ENCODE assay signal across 8 mouse cellular contexts in genomic region chr7:16310521-16311452, GRCm38 (mm10). TPM values are rescaled to one million over a fixed set of nuclear protein-coding genes. Genes with fewer than 3 reads are reported as not detected.
DNase-seq lines count a peak whose midpoint lies in the region; ATAC-seq and TF ChIP-seq lines count a peak whose summit lies in the region.

No protein-coding gene starts in this region.

- no peak for TF ChIP-seq CTCF in embryonic fibroblast, embryonic 13.5 days (IDR thresholded peaks at IDR 0.05; ENCODE audit: borderline replicate concordance, insufficient read depth, low read length)

- H3K9ac ChIP-seq in hindbrain, embryonic 13.5 days: peak overlapping the region; percentile 92

- H3K4me1 ChIP-seq in embryonic fibroblast, embryonic 13.5 days (ENCODE audit: control insufficient read depth, insufficient read depth, low read length): peaks cover 13% of the 10 kb centered on the region
- peaks cover 59% of the 10 kb centered on the region for H3K4me1 ChIP-seq in hindbrain, embryonic 13.5 days (replicated peaks)

- H3K4me3 ChIP-seq in embryonic fibroblast, embryonic 13.5 days (ENCODE audit: insufficient read depth, low read length): peak overlapping the region; percentile 74
- H3K4me3 ChIP-seq in hindbrain, embryonic 13.5 days: peak overlapping the region; percentile 68

- no peak for ATAC-seq in cerebellum, adult (ENCODE audit: insufficient number of reproducible peaks, low FRiP score, low TSS enrichment)
- peak; percentile 8; the same call in 1 of the 2 replicates for ATAC-seq in hindbrain, embryonic 13.5 days (ENCODE audit: low FRiP score)

- peak overlapping the region; percentile 98 for H3K27ac ChIP-seq in embryonic fibroblast, embryonic 13.5 days (ENCODE audit: insufficient read depth, low read length)
- H3K27ac ChIP-seq in hindbrain, embryonic 13.5 days: peak overlapping the region; percentile 97

- peak; percentile 53 for DNase-seq in cerebellum, adult 11 months
- peak; percentile 39 to 53 for DNase-seq in adrenal gland, postnatal 36 days
- peak; percentile 55 to 58 for DNase-seq in layer of hippocampus, postnatal 36 days
- peak; percentile 52 to 57 for DNase-seq in lung, postnatal 4 days
- DNase-seq in spleen, adult 12 weeks (ENCODE audit: low spot score): peak; percentile 26

- no peaks in the 10 kb centered on the region for H3K36me3 ChIP-seq in hindbrain, embryonic 13.5 days

- WGBS in hindbrain, embryonic 13.5 days: under 1% methylated on average over 31 of the region's 31 CpGs

- H3K4me2 ChIP-seq in hindbrain, embryonic 13.5 days: peak overlapping the region; percentile 96

- TF ChIP-seq POLR2A in embryonic fibroblast, embryonic 13.5 days (IDR thresholded peaks at IDR 0.05; ENCODE audit: low read depth, low read length): peak; percentile 26

- no peaks in the 10 kb centered on the region for H3K27me3 ChIP-seq in hindbrain, embryonic 13.5 days

- H3K9me3 ChIP-seq in hindbrain, embryonic 13.5 days: no peaks in the 10 kb centered on the region

RNA-seq across cellular contexts. Expression of gene Bbc3, which starts 2.6 kb away (rescaled TPM):
- total RNA-seq in adrenal gland, postnatal 36 days (2021): 1 to 10 TPM; 3.6 to 4.7 TPM
- polyA plus RNA-seq in embryonic fibroblast, embryonic 13.5 days (2011; ENCODE audit: insufficient read length, low read depth, missing spikeins): 15.8 and 19.9 TPM in 2 replicates
- 24.0 and 24.2 TPM in 2 replicates for polyA plus RNA-seq in hindbrain, embryonic 13.5 days (2015; fragmentation: Nextera tagmentation; extraction: Ambion mirVana)
- 10 to 100 TPM; 11.3 to 13.0 TPM for total RNA-seq in layer of hippocampus, postnatal 36 days (2021)

RNA-seq across cellular contexts. Expression of gene Ccdc9, which starts 24.2 kb away (rescaled TPM):
- total RNA-seq in adrenal gland, postnatal 36 days (2021): 10 to 100 TPM; 59.5 to 73.6 TPM
- polyA plus RNA-seq in embryonic fibroblast, embryonic 13.5 days (2011; ENCODE audit: insufficient read length, low read depth, missing spikeins): 66.0 and 70.9 TPM in 2 replicates
- 23.9 and 27.9 TPM in 2 replicates for polyA plus RNA-seq in hindbrain, embryonic 13.5 days (2015; fragmentation: Nextera tagmentation; extraction: Ambion mirVana)
- 10 to 100 TPM; 69.0 to 77.7 TPM for total RNA-seq in layer of hippocampus, postnatal 36 days (2021)

RNA-seq across cellular contexts. Expression of gene Inafm1, which starts 37.4 kb away (rescaled TPM):
- total RNA-seq in adrenal gland, postnatal 36 days (2021): 10 to 100 TPM; 17.1 to 22.6 TPM
- polyA plus RNA-seq in embryonic fibroblast, embryonic 13.5 days (2011; ENCODE audit: insufficient read length, low read depth, missing spikeins): 11.1 and 11.6 TPM in 2 replicates
- polyA plus RNA-seq in hindbrain, embryonic 13.5 days (2015; fragmentation: Nextera tagmentation; extraction: Ambion mirVana): 33.4 and 33.8 TPM in 2 replicates
- 10 to 100 TPM; 31.2 to 33.0 TPM for total RNA-seq in layer of hippocampus, postnatal 36 days (2021)

RNA-seq across cellular contexts. Expression of gene C5ar1, which starts 51.4 kb away (rescaled TPM):
- 1 to 10 TPM; 3.5 to 9.4 TPM for total RNA-seq in adrenal gland, postnatal 36 days (2021)
- polyA plus RNA-seq in embryonic fibroblast, embryonic 13.5 days (2011; ENCODE audit: insufficient read length, low read depth, missing spikeins): 0.60 and 5.3 TPM in 2 replicates
- polyA plus RNA-seq in hindbrain, embryonic 13.5 days (2015; fragmentation: Nextera tagmentation; extraction: Ambion mirVana): 1.7 and 2.3 TPM in 2 replicates
- total RNA-seq in layer of hippocampus, postnatal 36 days (2021): 1 to 10 TPM in 1 of 2 experiments, under 1 TPM in 1; 0.62 to 1.9 TPM
